Mouse (Mus musculus): ENCODE results near the gene Igsf9.

DNA sequence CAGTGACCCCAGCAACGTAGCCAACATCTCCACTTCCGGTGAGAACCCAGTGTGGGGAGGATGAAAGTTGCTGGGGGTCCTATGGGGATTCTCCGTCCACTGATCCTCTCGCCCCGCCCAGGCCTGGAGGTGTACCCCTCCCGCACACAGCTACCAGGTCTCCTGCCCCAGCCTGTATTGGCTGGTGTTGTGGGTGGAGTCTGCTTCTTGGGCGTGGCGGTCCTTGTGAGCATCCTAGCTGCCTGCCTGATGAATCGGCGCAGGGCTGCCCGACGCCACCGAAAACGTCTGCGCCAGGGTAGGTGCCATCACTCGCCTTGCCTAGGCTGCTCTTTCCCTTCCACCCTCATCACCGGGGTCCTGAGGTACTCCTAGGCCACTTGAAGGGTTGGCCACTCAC lies 14.4 kb downstream of the Igsf9 start:
- TF ChIP-seq CTCF (IDR thresholded peaks at IDR 0.05; ENCODE audit: low read depth) (no peak), EP300 (optimal IDR thresholded peaks at IDR 0.05) (no peak)
